Mouse (Mus musculus): ENCODE results near the gene Ankrd11. TPM values are rescaled to one million over a fixed set of nuclear protein-coding genes. Genes with fewer than 3 reads are reported as not detected.
"Not testable (repeated sequence)": the region's sequence is repeated elsewhere in the genome, so short reads cannot be mapped to it uniquely, and the experiment has no call there.

Ankrd11 gene
- total RNA-seq (2015) = 86.2 and 87.9 TPM in 2 replicates
- total RNA-seq (2017) = 90.5 and 102 TPM in 2 replicates

- peak; percentile 84 for ATAC-seq (ENCODE audit: poor library complexity, severe bottlenecking)
Observed at GRCm38 (mm10) chr8:123042158-123042973, at the start of gene Ankrd11. Gene Ankrd11, minus strand, starts transcription at chr8:123042277.

- ATAC-seq (ENCODE audit: poor library complexity, severe bottlenecking) = no peak
Observed at GRCm38 (mm10) chr8:123087289-123087688, 45.2 kb upstream of the Ankrd11 start.

- no peak for ATAC-seq (ENCODE audit: poor library complexity, severe bottlenecking)
Observed at GRCm38 (mm10) chr8:123083610-123084009, 41.5 kb upstream of the Ankrd11 start.

GRCm38 (mm10) chr8:123082993-123083392 lies 40.9 kb upstream of the Ankrd11 start:
- ATAC-seq (ENCODE audit: poor library complexity, severe bottlenecking) = no peak

- peak; percentile 77 for ATAC-seq (ENCODE audit: poor library complexity, severe bottlenecking)
Observed at GRCm38 (mm10) chr8:123077213-123077612, 35.1 kb upstream of the Ankrd11 start.

- no peak for ATAC-seq (ENCODE audit: poor library complexity, severe bottlenecking)
Observed at GRCm38 (mm10) chr8:123071176-123071575, 29.1 kb upstream of the Ankrd11 start.

GRCm38 (mm10) chr8:123066101-123066683 lies 24.1 kb upstream of the Ankrd11 start:
- ATAC-seq (ENCODE audit: poor library complexity, severe bottlenecking) = no peak

GRCm38 (mm10) chr8:123065214-123066100 lies 23.4 kb upstream of the Ankrd11 start:
- ATAC-seq (ENCODE audit: poor library complexity, severe bottlenecking) = peak; percentile 94

GRCm38 (mm10) chr8:123064809-123065213 lies 22.7 kb upstream of the Ankrd11 start:
- ATAC-seq (ENCODE audit: poor library complexity, severe bottlenecking) = peak; percentile 56

GRCm38 (mm10) chr8:123064072-123064471 lies 22.0 kb upstream of the Ankrd11 start:
- no peak for ATAC-seq (ENCODE audit: poor library complexity, severe bottlenecking)

- no peak for ATAC-seq (ENCODE audit: poor library complexity, severe bottlenecking)
Observed at GRCm38 (mm10) chr8:123062721-123063120, 20.6 kb upstream of the Ankrd11 start, which contains the start of gene Spg7. Gene Spg7, plus strand, starts transcription at chr8:123062942.

GRCm38 (mm10) chr8:123051458-123051857 lies 9.4 kb upstream of the Ankrd11 start:
- no peak for ATAC-seq (ENCODE audit: poor library complexity, severe bottlenecking)

GRCm38 (mm10) chr8:123048402-123048801 lies 6.3 kb upstream of the Ankrd11 start:
- ATAC-seq (ENCODE audit: poor library complexity, severe bottlenecking) = no peak

GRCm38 (mm10) chr8:123047827-123048226 lies 5.8 kb upstream of the Ankrd11 start:
- ATAC-seq (ENCODE audit: poor library complexity, severe bottlenecking) = no peak

GRCm38 (mm10) chr8:123046706-123047105 lies 4.6 kb upstream of the Ankrd11 start:
- no peak for ATAC-seq (ENCODE audit: poor library complexity, severe bottlenecking)

GRCm38 (mm10) chr8:123044743-123045425 lies 2.8 kb upstream of the Ankrd11 start:
- not testable (repeated sequence) for ATAC-seq (ENCODE audit: poor library complexity, severe bottlenecking)

GRCm38 (mm10) chr8:123043941-123044340 lies 1.9 kb upstream of the Ankrd11 start:
- 0 out of 2 replicates have a peak, but pooled peaks have one; percentile 8 for ATAC-seq (ENCODE audit: poor library complexity, severe bottlenecking)

- ATAC-seq (ENCODE audit: poor library complexity, severe bottlenecking) = no peak
Observed at GRCm38 (mm10) chr8:123042974-123043625, 1.0 kb upstream of the Ankrd11 start.

GRCm38 (mm10) chr8:123041774-123042105 lies 337 bp downstream of the Ankrd11 start:
- ATAC-seq (ENCODE audit: poor library complexity, severe bottlenecking) = no peak

Measured in megakaryocyte, adult 5-6 weeks (primary cell).